ENCODE assay signal across 20 mouse cellular contexts in genomic region chr11:5057064-5057463, GRCm38 (mm10). TPM values are rescaled to one million over a fixed set of nuclear protein-coding genes. Genes with fewer than 3 reads are reported as not detected.
DNase-seq lines count a peak whose midpoint lies in the region; ATAC-seq and TF ChIP-seq lines count a peak whose summit lies in the region.
"Had no signal": no experiment of that assay in that cellular context is flagged by ENCODE, and none has a peak within 500 bp of the region (broad histone marks: within the 10 kb centered on the region; RNA-seq: fewer than 3 reads in every experiment).

No protein-coding gene starts in this region.

- peaks cover 13 to 22% of the 10 kb centered on the region in 2 experiments for H3K4me1 ChIP-seq in heart, embryonic 14.5 days (ENCODE audit: control insufficient read depth in 2 of 2, insufficient read depth in 2 of 2, low read length in 2 of 2)
- peaks cover 41% of the 10 kb centered on the region for H3K4me1 ChIP-seq in heart, embryonic 12.5 days (replicated peaks)
- peaks cover 52% of the 10 kb centered on the region for H3K4me1 ChIP-seq in neural tube, embryonic 15.5 days
- peaks cover 18% of the 10 kb centered on the region for H3K4me1 ChIP-seq in neural tube, embryonic 11.5 days (ENCODE audit: control insufficient read depth, insufficient read depth, low read length)

- H3K27me3 ChIP-seq in heart, embryonic 14.5 days (ENCODE audit: control insufficient read depth, insufficient read depth, low read length): peaks cover 51% of the 10 kb centered on the region
- H3K27me3 ChIP-seq in heart, embryonic 12.5 days (replicated peaks): peaks cover 70% of the 10 kb centered on the region
- H3K27me3 ChIP-seq in neural tube, embryonic 15.5 days (replicated peaks): peaks cover 61% of the 10 kb centered on the region
- peaks cover 68% of the 10 kb centered on the region for H3K27me3 ChIP-seq in neural tube, embryonic 11.5 days (ENCODE audit: control insufficient read depth, insufficient read depth, low read length)

- no peak overlapping the region; a peak in 1 of 4 replicates for H3K4me3 ChIP-seq in heart, embryonic 14.5 days (ENCODE audit: control insufficient read depth in 1 of 2, insufficient read depth in 1 of 2, low read depth in 1 of 2, low read length in 2 of 2)
- no peak overlapping the region for H3K4me3 ChIP-seq in heart, embryonic 12.5 days
- H3K4me3 ChIP-seq in layer of hippocampus, adult 2 months: peak overlapping the region; percentile 92
- no peak overlapping the region for H3K4me3 ChIP-seq in neural tube, embryonic 15.5 days (replicated peaks)
- peak overlapping the region; percentile 36; the same call in 1 of the 2 replicates for H3K4me3 ChIP-seq in neural tube, embryonic 11.5 days (ENCODE audit: low read depth, low read length)
- H3K4me3 ChIP-seq: myocyte had no signal

- no peak overlapping the region for H3K9ac ChIP-seq in heart, embryonic 14.5 days (ENCODE audit: low read length)
- no peak overlapping the region for H3K9ac ChIP-seq in heart, embryonic 12.5 days
- H3K9ac ChIP-seq in neural tube, embryonic 15.5 days (replicated peaks): no peak overlapping the region
- no peak overlapping the region for H3K9ac ChIP-seq in neural tube, embryonic 11.5 days (ENCODE audit: low read length)
- H3K9ac ChIP-seq: liver, embryonic 14.5 days had no signal

- DNase-seq in layer of hippocampus, adult 2 months (ENCODE audit: low spot score in 2 of 2): no peak
- DNase-seq in layer of hippocampus, postnatal 10 days (ENCODE audit: low spot score in 2 of 2): no peak
- DNase-seq in neural tube, embryonic 10.5 days (ENCODE audit: extremely low spot score, low spot score): peak; percentile 32
- no peak for DNase-seq in neural tube, embryonic 11.5 days (ENCODE audit: low spot score)
- no peak for DNase-seq in left cerebral cortex, adult 18-20 months (ENCODE audit: low spot score in 2 of 2)
- DNase-seq: adrenal gland, adult 8-10 months; cerebellum, adult 2 months; liver had no signal

- peaks cover 9% of the 10 kb centered on the region for H3K36me3 ChIP-seq in heart, embryonic 14.5 days (ENCODE audit: control insufficient read depth, insufficient read depth, low read length)
- H3K36me3 ChIP-seq in heart, embryonic 12.5 days: 0 out of 2 replicates have a peak, but pooled peaks cover 8% of the 10 kb centered on the region
- no peaks in the 10 kb centered on the region; the same call in 1 of the 2 replicates for H3K36me3 ChIP-seq in neural tube, embryonic 15.5 days
- H3K36me3 ChIP-seq in neural tube, embryonic 11.5 days (ENCODE audit: control insufficient read depth, insufficient read depth, low read length): no peaks in the 10 kb centered on the region
- H3K36me3 ChIP-seq: midbrain, embryonic 15.5 days; stomach, embryonic 15.5 days had no signal

- TF ChIP-seq CTCF in layer of hippocampus, adult 2 months (conservative IDR thresholded peaks at IDR 0.05): no peak

- no peaks in the 10 kb centered on the region for H3K9me3 ChIP-seq in heart, embryonic 14.5 days (ENCODE audit: control insufficient read depth, low read length)
- H3K9me3 ChIP-seq in heart, embryonic 12.5 days (replicated peaks): no peaks in the 10 kb centered on the region
- H3K9me3 ChIP-seq in neural tube, embryonic 15.5 days (replicated peaks): no peaks in the 10 kb centered on the region
- no peaks in the 10 kb centered on the region for H3K9me3 ChIP-seq in neural tube, embryonic 11.5 days (ENCODE audit: control insufficient read depth, low read length)
- H3K9me3 ChIP-seq: embryonic facial prominence, embryonic 13.5 days; forebrain, embryonic 10.5 days; midbrain, embryonic 15.5 days; stomach, embryonic 15.5 days had no signal

- 73% methylated on average over 8 of the region's 8 CpGs for WGBS in heart, embryonic 14.5 days
- WGBS in heart, embryonic 12.5 days: 62% methylated on average over 8 of the region's 8 CpGs
- 57% methylated on average over 8 of the region's 8 CpGs for WGBS in neural tube, embryonic 15.5 days
- 48% methylated on average over 8 of the region's 8 CpGs for WGBS in neural tube, embryonic 11.5 days

- H3K4me2 ChIP-seq in heart, embryonic 14.5 days (ENCODE audit: low read length): peak overlapping the region; percentile 99; the same call in 1 of the 2 replicates
- H3K4me2 ChIP-seq in heart, embryonic 12.5 days: no peak overlapping the region
- no peak overlapping the region for H3K4me2 ChIP-seq in neural tube, embryonic 15.5 days
- no peak overlapping the region for H3K4me2 ChIP-seq in neural tube, embryonic 11.5 days (ENCODE audit: low read depth)

- no peak overlapping the region for H3K27ac ChIP-seq in heart, embryonic 14.5 days (replicated peaks in 1 of 2; ENCODE audit: control insufficient read depth in 1 of 2, insufficient read depth in 1 of 2, low read depth in 2 of 2, low read length in 2 of 2)
- H3K27ac ChIP-seq in heart, embryonic 12.5 days (ENCODE audit: poor library complexity, severe bottlenecking): no peak overlapping the region
- peak overlapping the region; percentile 93 for H3K27ac ChIP-seq in layer of hippocampus, adult 2 months
- H3K27ac ChIP-seq in neural tube, embryonic 15.5 days (replicated peaks): no peak overlapping the region
- no peak overlapping the region for H3K27ac ChIP-seq in neural tube, embryonic 11.5 days (ENCODE audit: low read depth, low read length)
- H3K27ac ChIP-seq: embryonic facial prominence, embryonic 13.5 days; hindbrain, embryonic 14.5 days; liver, embryonic 14.5 days; macrophage; midbrain, embryonic 15.5 days; stomach, embryonic 15.5 days had no signal

- ATAC-seq in heart, embryonic 14.5 days (ENCODE audit: insufficient number of reproducible peaks, insufficient read depth, low FRiP score, low read depth): no peak
- no peak for ATAC-seq in heart, embryonic 12.5 days (ENCODE audit: insufficient number of reproducible peaks, low FRiP score)
- ATAC-seq in neural tube, embryonic 15.5 days (ENCODE audit: low FRiP score): no peak
- no peak for ATAC-seq in neural tube, embryonic 11.5 days (ENCODE audit: insufficient read depth, low FRiP score, low TSS enrichment)

RNA-seq across cellular contexts. Expression of gene Rasl10a, which starts 0.9 kb away (rescaled TPM):
- polyA plus RNA-seq in heart, embryonic 14.5 days (2014; fragmentation: Nextera tagmentation; extraction: Ambion mirVana): 1.1 and 2.0 TPM in 2 replicates
- 0.70 and 1.0 TPM in 2 replicates for polyA plus RNA-seq in heart, embryonic 12.5 days (2016; fragmentation: Nextera tagmentation; extraction: Ambion mirVana)
- total RNA-seq in layer of hippocampus, adult 2 months (2021): 10 to 100 TPM; 87.7 to 95.3 TPM
- total RNA-seq in layer of hippocampus, postnatal 10 days (2021): 10 to 100 TPM; 35.7 to 39.8 TPM
- polyA plus RNA-seq in neural tube, embryonic 15.5 days (2015; fragmentation: Nextera tagmentation; extraction: Ambion mirVana): 2.8 and 2.9 TPM in 2 replicates
- polyA plus RNA-seq in neural tube, embryonic 11.5 days (2014; fragmentation: Nextera tagmentation; extraction: Ambion mirVana): 0.66 and 0.74 TPM in 2 replicates
- total RNA-seq in left cerebral cortex, adult 18-20 months (2021): 10 to 100 TPM; 78.2 to 86.3 TPM
- total RNA-seq: megakaryocyte-erythroid progenitor cell, adult 5-6 weeks had no signal
- polyA plus RNA-seq: macrophage had no signal

RNA-seq across cellular contexts. Expression of gene Gas2l1, which starts 8.1 kb away (rescaled TPM):
- polyA plus RNA-seq in heart, embryonic 14.5 days (2014; fragmentation: Nextera tagmentation; extraction: Ambion mirVana): 22.4 and 24.6 TPM in 2 replicates
- 31.6 and 35.8 TPM in 2 replicates for polyA plus RNA-seq in heart, embryonic 12.5 days (2016; fragmentation: Nextera tagmentation; extraction: Ambion mirVana)
- total RNA-seq in layer of hippocampus, adult 2 months (2021): 10 to 100 TPM; 93.6 to 97.7 TPM
- total RNA-seq in layer of hippocampus, postnatal 10 days (2021): 10 to 100 TPM; 50.2 to 54.7 TPM
- polyA plus RNA-seq in neural tube, embryonic 15.5 days (2015; fragmentation: Nextera tagmentation; extraction: Ambion mirVana): 25.9 and 26.0 TPM in 2 replicates
- polyA plus RNA-seq in neural tube, embryonic 11.5 days (2014; fragmentation: Nextera tagmentation; extraction: Ambion mirVana): 32.1 and 32.9 TPM in 2 replicates
- 10 to 100 TPM; 83.7 to 92.5 TPM for total RNA-seq in left cerebral cortex, adult 18-20 months (2021)

RNA-seq across cellular contexts. Expression of gene Rhbdd3, which starts 41.7 kb away (rescaled TPM):
- polyA plus RNA-seq in heart, embryonic 14.5 days (2014; fragmentation: Nextera tagmentation; extraction: Ambion mirVana): 33.5 TPM in 2 replicates
- polyA plus RNA-seq in heart, embryonic 12.5 days (2016; fragmentation: Nextera tagmentation; extraction: Ambion mirVana): 26.5 and 28.4 TPM in 2 replicates
- 10 to 100 TPM; 19.7 to 19.8 TPM for total RNA-seq in layer of hippocampus, adult 2 months (2021)
- 10 to 100 TPM; 22.7 to 23.2 TPM for total RNA-seq in layer of hippocampus, postnatal 10 days (2021)
- 40.0 and 41.5 TPM in 2 replicates for polyA plus RNA-seq in neural tube, embryonic 15.5 days (2015; fragmentation: Nextera tagmentation; extraction: Ambion mirVana)
- polyA plus RNA-seq in neural tube, embryonic 11.5 days (2014; fragmentation: Nextera tagmentation; extraction: Ambion mirVana): 21.4 and 23.8 TPM in 2 replicates
- 10 to 100 TPM; 22.9 to 23.3 TPM for total RNA-seq in left cerebral cortex, adult 18-20 months (2021)

RNA-seq across cellular contexts. Expression of gene Ewsr1, which starts 42.0 kb away (rescaled TPM):
- polyA plus RNA-seq in heart, embryonic 14.5 days (2014; fragmentation: Nextera tagmentation; extraction: Ambion mirVana): 198 and 242 TPM in 2 replicates
- polyA plus RNA-seq in heart, embryonic 12.5 days (2016; fragmentation: Nextera tagmentation; extraction: Ambion mirVana): 475 and 499 TPM in 2 replicates
- total RNA-seq in layer of hippocampus, adult 2 months (2021): 100 to 1,000 TPM; 333 to 394 TPM
- 100 to 1,000 TPM; 332 TPM for total RNA-seq in layer of hippocampus, postnatal 10 days (2021)
- polyA plus RNA-seq in neural tube, embryonic 15.5 days (2015; fragmentation: Nextera tagmentation; extraction: Ambion mirVana): 533 and 582 TPM in 2 replicates
- polyA plus RNA-seq in neural tube, embryonic 11.5 days (2014; fragmentation: Nextera tagmentation; extraction: Ambion mirVana): 449 and 456 TPM in 2 replicates
- total RNA-seq in left cerebral cortex, adult 18-20 months (2021): 100 to 1,000 TPM; 265 to 298 TPM

Comparison
In these comparisons a context has a peak if more than half of its experiments do, and no peak if none do; other contexts are left out.
1. H3K4me3 ChIP-seq: peak in layer of hippocampus, adult 2 months (single experiment) and neural tube, embryonic 11.5 days (single experiment); none in heart, embryonic 14.5 days (0 of 2), heart, embryonic 12.5 days (single experiment) and neural tube, embryonic 15.5 days (single experiment).